Mouse (Mus musculus) fat pad, adult 2 months (tissue): Measurements from ENCODE around the gene Adgrf1.
A peak's percentile ranks its signal among the peaks of the same experiment; 100 is the strongest.

ENCODE experiments used
- DNase-seq: peaks from one replicate; pipeline ENCODE4 v3.0.0-alpha.2; 2011; ENCODE audit warnings: low read depth, low spot score; ENCODE audit errors: extremely low read depth

Adgrf1 gene

DNA sequence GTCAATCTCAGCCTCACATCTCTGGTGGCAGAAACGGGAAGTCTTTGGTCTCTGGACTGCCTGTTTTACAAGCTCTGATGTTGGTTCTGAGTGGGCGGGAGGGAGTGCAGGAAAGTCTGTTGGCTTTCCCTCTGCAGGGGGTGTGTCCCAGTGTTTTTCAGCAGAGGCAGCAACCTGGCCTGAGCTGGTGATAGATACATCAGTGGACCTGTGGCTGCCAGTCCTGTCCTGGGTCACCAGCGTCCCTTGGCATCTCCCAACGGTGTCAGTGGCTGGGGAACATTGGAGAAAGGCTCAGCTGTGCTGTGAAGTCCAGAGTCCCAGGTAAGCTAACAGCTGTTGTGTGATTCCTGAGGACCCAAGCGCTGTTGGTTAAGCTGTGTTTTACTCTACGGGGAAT lies at the start of gene Adgrf1:
Gene Adgrf1, plus strand, starts transcription at position 169 of the 400 bp plus-strand sequence.
- no peak for DNase-seq

DNA sequence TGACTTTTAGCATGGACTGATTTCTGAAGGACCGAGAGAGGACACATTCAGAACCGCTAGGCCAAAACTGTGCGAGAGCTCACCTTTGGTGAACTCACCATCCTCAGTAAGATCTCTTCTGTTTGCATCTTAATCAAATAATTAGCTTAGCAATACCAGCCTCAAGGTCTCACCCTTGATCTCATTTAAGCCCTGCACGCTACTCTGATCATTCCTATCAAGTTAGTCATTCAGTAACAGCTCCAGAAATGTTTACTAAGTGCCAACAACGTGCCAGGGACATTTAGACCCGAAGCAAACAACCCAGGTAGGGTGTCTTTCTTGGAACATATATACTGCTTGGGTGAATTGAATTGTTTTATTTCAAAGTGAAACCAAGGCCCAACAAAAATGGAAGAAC lies 44.0 kb upstream of the Adgrf1 start:
- no peak for DNase-seq

DNA sequence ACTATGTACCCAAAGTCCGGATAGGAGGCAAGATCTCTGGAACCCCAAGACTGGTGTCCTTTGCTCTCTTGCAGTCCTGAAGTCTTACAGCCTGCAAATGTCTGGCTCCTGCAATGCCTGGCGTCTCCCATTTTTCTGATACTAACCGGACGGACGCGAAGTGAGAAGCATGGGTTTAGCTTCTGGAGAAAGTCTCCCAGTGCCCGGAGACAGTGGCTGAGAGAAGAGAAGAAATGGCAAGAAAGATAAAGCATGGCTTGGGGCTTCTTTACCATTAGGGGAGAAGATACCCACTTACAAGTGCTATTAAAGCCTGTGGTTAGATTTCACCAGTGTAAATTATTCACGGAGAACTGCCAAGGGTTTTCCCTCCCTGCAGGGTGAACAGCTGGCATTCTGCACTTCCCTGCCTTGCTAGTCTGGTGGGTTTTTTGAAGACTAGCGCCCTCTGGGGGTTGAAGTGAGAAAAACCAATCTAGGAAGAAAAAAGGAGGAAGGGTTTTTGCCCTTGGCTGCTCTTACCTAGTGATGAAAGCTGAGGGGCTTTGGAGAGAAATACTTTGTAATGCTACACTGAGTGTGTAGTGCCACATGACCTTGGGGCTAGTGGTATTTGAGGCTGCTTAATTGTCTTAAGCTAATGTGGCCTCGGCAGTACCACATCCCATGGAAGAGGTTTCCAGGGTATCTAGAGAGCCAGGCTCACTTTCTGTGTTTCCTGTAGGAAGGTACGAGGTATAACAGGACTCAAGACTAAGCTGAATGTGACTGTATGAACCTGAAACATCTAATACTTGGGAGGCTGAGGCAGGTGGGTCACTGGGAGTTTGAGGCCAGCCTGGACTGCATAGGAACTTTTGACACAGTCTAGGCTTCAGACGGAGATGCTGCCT lies 40.3 kb upstream of the Adgrf1 start:
- no peak for DNase-seq

DNA sequence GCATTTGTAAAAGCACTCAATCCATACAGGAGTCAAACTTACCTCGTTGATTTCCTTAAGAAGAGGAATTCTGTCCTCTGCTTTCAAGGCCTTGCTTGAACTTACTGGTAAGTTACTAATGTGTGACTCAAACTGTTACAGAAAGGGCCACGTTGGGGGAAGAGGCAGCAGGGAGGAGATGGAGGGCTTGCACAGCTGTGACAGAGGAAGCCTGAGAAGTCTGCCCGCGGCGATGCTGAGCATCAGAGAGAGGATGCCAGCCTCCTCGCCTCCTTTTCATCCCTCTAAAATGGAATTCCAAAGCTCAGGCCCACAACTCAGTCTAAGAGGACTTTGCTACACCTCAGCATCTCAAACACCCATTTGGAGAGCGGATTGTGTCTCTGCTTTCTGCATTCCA lies 39.3 kb upstream of the Adgrf1 start:
- no peak for DNase-seq

DNA sequence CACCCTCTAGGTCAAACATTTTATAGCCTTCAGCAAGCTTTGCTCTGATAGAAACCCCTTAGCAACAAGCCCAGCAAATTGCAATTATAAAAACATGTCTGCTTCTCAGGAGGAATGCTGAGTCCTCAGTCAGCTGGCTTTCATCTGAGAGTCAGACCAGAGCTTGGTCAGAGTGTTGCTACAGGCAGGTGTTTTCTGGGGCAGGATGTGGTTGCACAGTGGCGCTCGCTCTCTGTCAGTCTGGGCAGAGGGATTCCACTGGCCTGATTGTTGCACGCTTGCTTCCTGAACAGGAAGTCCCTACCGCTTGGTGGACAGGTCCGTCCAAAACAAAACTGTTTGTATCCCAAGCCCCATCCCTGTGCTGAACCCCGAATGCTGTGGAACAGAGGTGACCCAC lies 37.4 kb upstream of the Adgrf1 start:
- no peak for DNase-seq

DNA sequence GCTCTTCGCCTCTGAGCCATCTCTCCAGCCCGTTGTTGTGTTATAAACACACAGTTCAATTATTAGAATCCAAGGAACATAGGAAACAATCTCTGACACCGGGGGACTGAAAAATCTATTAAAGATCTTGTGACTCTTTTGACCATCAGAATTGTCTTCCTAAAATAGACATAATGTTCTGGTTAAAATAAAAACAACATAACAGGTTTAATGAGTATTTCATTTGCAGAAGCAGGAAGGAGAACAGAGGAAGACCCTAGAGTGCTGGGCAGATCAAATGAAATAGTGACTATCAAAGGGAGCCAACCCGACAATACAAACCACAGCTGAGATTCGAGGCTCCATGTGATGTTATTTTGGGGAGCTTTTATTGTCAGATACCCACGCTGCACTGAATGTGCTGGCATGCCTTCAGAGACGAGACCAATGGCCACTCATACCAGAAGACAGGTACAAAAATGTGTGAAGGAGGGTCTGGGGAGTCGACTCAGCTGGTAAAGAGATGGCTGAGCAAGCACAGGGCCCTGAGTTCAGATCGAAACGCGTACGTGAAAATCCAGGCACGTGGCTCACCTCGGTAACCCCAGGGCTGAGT lies 33.4 kb upstream of the Adgrf1 start:
- DNase-seq, result no peak

DNA sequence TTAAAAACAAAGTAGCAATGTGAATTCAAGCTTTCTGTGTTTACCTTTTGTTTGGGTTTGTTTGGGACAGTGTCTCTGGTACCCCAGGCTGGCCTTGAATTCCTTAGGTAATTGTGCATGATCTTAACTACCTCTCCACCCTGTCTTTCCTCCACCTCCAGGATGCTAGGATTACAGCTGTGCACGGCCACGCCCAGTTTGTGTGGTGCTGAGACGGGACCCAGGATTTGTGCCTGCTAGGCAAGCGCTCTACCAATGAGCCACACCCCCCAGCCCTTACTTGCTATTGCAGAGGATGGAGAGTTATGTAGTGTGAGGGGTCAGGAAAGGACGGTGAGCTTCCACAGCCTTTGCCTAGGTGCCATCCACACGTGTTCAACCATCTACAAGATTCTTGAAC lies 31.1 kb upstream of the Adgrf1 start:
- DNase-seq, result no peak

DNA sequence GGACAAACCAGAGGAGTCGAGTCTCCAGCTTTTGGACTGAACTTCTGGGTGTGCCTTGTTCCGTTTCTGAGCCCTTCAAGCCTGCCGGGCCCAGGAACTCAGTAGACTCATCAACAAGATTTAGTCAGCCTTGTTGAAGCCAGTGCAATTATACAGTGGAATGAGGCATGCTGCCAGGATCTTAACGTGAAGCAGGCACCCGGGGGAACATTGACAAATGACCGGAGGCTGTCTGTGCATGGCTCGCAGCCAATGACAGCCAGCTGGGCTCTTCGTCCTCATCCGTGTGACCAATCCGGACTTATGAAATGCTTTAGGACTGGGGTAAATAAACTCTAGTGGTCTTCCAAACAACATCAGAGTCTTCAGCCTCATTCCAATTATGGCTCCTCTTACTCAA lies 29.0 kb upstream of the Adgrf1 start:
- DNase-seq, result no peak

DNA sequence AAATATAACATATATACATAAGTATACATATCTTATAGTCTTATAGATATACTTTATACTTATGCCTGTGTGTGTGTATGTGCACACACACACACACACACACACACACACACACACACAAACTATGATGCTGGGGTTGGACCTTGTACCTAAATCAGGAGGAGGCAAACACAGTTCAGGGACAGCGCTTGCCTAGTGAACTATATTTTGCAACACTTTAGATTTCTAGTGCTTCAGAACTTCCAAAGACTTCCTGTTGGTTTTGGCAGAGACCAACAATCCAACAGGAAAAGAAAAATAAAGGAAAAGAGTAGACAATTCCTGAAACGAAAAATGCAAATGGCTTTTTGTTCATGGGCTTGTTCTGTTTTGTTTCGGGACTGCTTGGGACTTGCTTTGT lies 27.5 kb upstream of the Adgrf1 start:
- DNase-seq, result no peak

DNA sequence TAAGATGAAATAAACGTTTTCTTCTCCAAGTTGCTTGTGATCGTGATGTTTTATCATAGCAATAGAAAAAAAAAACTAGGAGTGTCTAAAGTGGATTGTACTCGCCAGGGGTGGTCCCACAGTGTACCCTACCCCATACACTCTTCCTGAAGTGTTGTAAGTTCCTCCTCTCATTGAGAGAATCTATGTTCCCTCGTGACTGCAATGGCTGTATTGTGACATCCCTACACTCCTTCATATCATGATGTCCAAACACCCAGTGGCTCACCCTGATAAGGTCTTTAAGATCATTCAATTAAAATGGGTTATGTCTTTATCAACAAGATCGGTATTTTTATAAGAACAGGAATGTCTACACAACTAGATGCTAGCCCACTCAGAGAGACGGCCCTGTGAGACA lies 24.8 kb upstream of the Adgrf1 start:
- no peak for DNase-seq

DNA sequence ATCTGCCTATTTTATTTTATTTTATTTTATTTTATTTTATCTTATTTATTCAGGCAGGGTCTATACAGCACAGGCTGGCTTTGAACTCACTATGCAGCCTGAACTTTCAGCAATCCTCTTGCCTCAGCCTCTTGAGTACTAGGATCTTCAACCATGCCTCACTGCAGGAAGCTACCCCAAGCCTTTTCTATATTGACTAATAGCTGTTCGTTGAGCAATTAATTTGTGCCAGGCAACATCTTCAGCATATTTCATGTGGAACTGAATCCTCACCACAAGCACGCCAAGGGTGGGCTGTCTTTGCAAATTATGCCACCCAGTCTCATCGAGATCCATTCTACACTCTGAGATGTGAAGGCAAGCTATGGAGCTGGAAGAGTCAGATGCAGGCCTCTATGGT lies 22.9 kb upstream of the Adgrf1 start:
- no peak for DNase-seq

DNA sequence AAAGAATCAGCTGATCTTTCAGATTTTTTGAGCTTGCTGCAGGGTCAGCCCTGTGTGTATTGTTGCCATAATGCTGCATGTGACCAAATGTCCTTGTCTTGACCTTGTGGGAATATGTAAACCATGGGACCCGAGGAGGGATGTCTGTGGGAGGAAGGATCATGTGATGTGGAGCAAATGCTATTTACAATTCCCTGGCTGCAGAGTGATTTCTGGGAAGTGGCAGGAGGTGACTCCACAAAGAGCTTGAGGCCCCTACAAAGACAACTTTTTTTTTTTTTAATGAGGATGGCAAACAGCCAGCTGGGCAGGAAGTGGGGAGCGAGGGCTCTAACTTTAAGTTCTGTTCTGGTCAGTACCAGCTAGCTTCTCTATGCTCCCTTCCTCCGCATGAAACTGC lies 20.5 kb upstream of the Adgrf1 start:
- no peak for DNase-seq

DNA sequence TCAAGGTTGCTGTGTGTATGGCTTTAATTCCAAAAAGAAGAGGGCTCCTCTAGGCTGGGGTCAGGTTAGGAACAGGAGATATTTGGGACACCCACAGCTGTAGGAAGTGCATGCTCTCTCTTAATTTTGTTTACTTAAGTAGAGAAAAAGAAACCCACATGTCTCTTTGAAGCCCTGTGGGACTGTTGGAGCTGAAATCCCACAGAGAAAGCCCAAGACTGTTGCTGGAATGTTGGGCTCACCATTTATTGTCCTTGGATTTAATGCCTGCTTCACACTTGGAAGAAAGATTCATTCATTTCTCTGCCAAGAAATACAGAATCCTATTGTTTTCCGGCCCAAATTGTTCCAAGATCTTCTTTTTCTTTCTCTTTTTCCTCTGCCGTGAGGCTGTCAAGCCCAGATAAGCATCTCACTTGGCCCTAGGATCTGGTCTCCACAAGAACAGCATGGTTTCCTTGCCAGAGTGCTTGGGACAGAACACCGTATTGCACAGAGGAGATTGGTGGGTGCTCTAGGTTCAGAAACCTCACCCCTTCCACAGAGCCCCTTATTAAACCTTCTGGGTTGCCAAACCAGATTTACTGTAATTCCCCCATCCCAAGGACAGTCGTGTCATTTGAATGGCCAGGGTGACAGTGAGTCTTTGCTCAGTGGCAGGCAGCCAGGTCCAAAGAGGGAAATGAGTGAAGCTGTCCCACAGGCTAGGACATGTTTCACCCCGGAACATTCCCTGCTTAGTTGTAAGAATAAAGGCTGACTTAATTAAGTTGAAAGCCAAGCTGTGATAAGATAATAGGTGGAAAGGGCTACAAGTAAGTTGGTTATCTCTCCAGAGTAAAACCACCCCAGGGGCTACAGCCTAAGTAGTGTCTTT lies 18.6 kb upstream of the Adgrf1 start:
- DNase-seq, result peak; percentile 86

DNA sequence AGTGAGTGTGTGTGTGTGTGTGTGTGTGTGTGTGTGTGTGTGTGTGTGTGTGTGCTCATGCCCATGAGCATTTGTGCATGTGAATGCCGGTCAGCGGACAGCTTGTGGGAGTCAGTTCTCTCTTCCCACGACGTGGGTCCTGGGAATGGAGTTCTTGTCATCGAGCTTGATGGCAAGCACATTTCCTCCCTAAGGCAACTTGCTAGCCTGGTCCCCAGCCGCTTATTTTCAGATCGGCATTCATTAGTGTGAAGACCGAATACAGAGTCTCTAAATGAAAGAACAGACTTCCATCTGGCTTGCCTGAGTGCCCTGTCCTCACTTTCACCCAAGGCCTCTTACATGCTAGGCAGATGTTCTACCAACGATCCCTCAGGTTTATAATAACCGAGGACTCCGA lies 17.3 kb upstream of the Adgrf1 start:
- no peak for DNase-seq

DNA sequence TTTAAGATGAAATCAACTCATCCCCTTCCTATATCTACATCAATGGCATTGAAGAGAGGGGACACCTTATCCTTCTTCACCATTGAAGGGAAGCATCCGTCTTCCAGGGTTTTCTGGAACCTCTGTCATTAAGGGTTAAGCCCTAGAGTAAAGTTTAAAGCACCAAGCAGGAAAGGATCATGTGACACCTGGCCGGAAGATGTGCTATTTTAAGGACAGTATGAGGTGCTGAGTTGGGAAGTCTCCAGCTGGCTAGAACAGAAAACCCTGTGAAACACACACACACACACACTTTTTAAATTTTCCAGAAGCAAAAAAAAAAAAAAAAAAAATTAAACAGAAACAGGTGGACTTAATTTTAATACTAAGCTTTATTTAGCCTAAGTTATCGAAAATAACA lies 15.9 kb upstream of the Adgrf1 start:
- DNase-seq, result no peak

DNA sequence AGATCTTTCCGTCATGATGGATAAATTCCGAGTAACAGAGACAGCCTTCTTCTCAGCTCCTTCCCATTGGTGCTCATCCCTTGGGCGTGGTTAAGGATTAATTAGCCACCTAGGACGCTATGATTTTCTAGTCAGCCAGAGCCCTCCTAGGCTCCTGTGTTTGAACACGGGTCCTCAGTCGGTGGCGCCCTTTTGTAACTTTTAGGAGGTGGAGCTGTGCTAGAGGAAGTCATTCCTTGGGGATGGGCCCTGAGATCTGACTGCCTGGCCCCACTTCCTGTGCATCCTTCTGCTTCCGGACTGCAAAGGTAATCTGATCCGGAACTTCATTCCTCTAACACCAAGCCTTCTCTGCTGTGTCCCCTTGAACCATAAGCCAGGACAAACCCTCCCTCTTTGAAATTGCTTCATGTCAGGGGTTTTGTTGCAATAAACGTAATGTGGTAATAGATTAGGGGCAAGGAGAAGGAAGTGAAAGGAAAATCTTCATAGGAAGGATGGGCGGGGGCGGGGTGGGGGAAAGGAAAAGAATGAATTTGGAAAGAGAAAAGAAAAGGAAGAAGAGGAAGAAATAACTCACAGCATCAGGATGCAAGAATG lies 13.5 kb upstream of the Adgrf1 start:
- DNase-seq, result no peak

DNA sequence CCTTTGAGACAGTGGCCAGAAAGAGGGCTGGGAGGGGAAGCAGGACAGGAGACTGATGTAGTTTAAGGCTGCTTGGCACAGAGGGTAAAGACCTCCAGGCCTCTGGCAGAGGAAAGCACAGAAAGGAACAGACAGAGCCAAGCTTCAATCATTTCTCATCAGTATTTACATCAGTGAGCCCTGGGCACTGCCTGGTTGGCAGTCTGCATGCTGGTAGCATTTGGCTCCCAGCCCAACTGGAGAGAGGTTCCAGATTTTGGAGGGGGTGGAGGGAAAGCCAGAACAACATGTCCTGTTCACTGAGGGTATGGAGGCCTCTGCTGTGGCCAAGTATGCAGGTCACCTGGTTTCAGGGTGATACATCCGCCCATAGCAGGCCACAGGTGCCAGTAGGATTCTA lies 12.4 kb upstream of the Adgrf1 start:
- DNase-seq, result peak; percentile 88

DNA sequence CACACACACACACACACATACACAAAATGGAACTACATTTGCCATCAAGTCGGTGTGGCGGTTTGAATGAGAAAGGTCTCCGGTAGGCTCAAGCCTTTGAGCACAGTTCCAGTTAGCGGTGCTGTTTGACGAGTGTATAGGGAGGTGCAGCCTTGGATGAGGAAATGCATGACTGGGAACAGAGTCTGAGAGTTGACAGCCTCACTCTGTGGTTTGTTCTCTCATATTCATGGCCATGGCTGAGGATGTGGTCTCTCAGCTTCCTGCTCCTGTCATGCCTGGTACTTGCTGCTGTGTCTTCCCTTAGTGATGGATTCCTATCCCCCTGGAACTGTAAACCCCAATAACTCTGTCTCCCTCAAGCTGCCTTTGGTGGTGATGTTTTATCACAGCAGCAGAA lies 8.2 kb upstream of the Adgrf1 start:
- DNase-seq, result no peak

DNA sequence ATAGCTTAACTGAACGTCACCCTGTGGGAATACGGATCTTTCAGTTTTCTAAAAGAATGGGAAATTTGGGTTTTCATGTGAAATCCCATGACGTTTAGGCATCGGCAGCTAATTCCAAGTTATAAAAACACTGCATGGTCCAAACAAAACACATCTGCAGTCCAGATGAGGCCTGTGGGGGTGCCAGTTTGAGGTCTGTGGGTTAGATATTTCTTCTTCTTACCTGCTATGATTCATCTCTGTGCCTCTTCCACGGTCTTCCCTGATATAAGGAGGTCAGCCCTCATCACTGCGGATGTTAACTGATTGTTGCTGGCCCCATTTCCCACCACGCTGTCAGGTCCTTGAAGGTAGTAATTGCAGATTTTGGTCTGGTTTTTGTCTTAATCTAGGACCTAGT lies 5.4 kb upstream of the Adgrf1 start:
- DNase-seq, result no peak

DNA sequence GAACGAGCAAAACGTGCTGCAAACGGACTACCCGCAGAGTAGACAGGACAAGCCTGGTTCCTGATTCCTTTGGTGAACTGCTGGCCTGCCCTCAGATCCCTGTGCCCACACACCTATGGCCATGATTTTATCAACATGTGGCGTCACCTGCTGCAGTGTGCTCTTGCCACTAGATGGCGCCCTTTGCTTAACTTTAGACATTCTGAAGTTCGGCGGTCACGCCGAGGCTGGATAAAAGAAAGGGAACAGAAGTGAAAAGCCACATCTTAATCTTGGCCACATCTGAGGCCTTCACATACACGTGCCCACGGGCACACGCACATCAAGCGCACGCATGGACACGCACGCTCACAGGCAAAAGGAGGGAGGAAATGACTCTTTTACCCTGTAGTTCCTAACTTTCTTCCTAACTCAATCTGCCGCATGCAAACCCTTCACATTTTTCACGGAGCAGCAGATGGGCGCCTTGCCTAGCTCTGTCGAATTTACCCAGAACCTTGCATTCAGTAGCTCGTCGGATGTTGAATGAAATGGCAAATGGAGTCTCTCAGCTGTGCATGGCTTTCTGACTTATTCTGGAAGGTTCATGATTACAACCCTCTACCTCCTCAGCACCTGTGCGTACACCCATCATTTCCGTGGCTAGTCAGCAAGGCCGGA lies 4.8 kb upstream of the Adgrf1 start:
- no peak for DNase-seq

DNA sequence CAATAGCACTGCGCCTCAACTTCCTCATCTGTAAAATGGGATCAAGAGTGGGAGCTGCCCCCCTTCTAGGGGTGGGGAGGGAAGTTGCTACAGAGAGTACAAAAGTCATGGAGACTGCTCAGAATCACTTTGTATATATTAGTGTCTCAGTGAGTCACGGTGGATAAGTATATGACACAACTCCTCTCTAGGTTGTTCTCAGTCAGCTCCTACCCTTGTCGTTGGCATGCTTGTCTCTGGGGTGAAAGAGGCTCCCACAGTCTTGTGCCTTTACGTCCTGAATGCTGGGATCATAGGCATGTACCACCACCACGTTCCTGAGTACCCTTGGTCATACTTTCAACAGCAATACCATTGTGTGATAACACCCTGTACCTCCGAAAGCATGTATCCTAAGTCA lies 4.2 kb upstream of the Adgrf1 start:
- no peak for DNase-seq
